Mouse (Mus musculus) G1E-ER4 (cell line): ENCODE measurements around the gene Padi2. TPM values are rescaled to one million over a fixed set of nuclear protein-coding genes. Genes with fewer than 3 reads are reported as not detected.

ENCODE experiments used
- GATA1 ChIP-seq: IDR thresholded peaks from one replicate; pipeline ENCODE4 v1.8.0; 2012; ENCODE audit warnings: low read length, inconsistent platforms
- polyA plus RNA-seq: library from polyadenylated mRNA; stranded (reverse); fragments of >175 nt; gene quantifications from 2 replicates; pipeline ENCODE4 v1.2.3, GENCODE M21; 2012

Padi2 gene
- polyA plus RNA-seq, 1 experiment, result not detected

DNA sequence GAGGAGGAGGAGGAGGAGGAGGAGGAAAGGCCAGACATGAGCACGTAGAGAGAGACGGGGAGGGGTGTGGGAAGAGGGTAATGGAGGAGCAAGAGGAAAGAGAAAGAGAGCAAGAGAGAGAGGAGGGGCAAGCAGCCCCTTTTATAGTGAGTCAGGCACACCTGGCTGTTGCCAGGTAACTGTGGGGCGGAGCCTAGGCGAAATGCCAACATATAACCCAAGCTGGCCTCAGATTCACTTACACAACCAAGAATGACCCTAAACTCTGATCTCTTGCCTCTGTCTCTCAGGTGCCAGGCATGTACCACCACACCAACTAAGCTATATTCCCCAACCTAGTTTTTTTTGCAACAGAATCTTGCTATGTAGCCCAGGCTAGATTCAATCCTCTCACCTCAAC, 76.7 kb downstream of the Padi2 start:
- no peak for TF ChIP-seq GATA1

DNA sequence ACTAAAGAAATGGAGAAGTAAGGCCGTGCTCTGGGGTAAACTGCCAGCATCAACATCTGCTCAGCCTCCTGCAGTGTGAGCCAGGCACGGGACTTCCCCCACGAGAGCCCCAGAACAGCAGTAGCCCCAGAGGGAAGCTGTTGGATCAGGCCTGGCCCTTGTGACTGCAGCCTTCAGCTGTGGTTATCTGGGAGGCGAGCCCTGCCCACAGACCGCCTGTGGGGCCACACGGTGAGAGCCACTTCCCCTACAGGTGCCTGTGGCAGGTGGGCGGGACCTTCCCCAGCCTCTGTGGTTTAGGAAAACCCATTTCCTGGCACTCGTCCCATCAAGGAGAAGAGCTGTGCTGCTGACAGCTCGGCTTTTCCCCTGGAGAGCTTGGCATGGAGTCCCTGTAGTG, 77.3 kb downstream of the Padi2 start:
- TF ChIP-seq GATA1, result no peak

DNA sequence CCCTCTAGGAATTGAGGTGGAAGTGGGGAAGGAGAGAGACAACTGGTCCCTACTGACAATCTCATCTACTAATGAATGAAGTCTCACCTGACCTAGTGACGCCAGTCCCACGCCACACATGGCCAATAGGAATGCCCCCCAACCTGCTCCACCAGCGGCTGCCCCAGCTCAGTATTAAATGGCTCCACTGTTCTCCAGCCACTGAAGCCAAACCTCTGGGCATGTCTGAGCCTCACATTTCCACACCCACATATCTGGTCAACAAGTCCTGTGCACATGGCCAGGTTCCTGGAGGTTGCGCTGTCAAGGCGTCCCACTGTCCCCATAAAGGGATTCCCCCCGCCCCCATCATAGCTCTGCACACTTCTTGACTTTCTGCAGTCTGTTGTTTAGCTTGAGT, 78.4 kb downstream of the Padi2 start:
- no peak for TF ChIP-seq GATA1

DNA sequence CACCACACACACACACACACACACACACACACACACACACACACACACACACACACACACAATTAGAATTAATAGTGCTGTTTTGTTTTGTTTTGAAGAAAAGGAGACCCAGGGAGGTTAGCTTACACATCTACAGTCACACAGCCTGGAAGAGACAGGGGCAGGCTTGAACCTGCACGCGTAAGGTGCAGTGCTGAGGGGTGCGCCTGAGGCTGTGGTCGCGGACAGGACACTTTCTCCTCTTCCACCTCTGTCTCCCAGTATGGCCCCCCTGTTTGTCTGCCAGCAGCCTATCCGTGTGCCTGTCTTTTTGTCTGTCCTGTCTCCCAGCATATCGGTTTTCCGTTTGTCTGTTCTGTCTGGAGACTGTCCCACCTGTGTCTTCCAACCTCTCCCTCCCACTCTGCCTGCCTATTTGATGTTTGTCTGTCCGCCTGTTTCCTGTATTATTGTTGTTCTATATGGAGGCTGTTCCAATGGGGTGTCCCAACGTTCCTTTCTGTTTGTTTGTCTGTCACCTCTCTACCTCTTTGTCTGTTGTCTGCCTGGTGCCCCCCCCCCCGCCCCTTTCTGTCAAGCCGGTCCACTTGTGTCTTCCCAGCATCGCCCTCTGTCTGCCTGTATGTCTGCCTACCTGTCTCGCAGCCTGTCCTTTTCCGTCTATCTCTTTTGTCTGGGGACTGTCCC, 80.0 kb downstream of the Padi2 start:
- no peak for TF ChIP-seq GATA1

DNA sequence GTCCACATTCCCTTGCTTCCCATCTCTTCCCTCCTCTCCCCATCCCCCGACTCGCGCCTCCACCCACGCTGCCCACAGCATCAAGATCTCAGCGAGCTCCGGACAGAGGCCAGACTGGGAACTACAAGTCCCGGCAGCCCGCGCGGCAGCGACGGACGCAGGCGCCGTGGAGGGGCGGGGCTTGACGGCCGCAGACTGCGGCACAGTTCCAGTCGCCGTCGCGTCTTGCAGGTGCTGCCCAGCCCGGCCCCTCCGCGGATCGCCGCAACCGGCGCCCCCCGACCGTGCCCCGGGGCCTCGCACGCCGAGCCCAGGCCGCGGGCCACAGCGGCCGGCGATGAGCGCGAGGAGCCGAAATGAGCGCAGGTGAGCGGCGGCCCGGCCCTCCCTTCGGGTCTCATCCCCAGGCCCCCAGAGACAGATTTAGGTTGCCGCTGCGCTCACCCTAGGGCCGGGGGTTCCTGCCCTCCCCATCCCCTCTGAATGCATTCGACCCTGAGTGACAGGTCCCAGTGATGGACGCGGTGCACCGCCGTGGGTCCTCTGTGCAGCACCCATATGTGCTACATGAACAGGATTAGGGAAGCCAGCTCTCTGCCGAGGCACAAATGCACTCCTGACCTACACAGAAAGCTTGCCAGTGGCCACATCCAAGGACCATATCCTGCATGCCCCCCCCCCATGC, 80.7 kb downstream of the Padi2 start, which contains the start of gene Atp13a2:
Gene Atp13a2 (plus strand): TSS at position 163 of the 685 bp plus-strand sequence.
- TF ChIP-seq GATA1, result no peak

DNA sequence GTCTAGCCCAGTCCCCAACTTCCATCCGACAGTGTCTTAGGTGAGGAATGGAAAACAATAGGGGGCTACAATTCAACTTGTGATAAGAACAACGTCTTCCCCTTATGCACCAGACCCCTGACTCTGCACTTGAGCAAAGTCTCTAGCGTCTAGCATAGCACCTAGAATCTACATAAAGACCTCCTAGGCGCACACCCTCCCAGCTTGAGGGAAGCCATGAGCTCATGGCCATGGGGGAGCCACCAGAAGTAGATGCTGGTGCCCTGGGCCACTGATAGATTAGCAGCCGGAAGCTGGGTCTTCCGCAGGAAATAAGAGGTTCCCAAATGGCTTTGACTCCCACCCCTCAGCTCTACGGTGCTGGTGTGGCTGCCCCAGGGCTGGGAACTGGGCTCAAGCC, 81.3 kb downstream of the Padi2 start:
- TF ChIP-seq GATA1, result no peak

DNA sequence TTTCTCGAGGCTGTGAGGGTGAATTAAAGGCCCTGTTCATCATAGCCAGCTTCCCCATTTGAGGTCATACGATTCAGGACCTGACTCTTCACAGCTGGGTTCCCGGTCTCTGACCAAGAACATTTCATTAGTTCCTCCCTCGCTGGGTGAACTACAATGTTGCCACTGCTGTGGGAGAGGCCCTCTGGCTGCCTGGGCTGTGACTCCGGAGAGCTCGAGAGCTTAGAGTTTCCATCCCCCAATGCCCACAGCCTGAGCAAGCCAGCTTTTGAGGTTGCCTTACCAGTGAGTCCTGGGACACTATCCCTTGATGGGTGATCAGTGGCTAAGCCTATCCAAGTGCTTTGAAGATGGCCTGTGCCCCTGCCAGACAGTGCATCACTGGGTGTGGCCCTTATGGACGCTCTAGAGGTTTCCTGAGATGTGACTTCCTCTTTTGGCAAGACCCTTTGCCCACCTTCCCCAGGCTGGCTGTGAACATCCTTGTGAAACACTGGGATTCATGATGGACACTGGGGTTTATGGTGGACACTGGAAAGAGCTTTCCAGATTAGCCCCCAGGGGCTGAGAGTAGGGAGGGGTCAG, 82.7 kb downstream of the Padi2 start:
- no peak for TF ChIP-seq GATA1

DNA sequence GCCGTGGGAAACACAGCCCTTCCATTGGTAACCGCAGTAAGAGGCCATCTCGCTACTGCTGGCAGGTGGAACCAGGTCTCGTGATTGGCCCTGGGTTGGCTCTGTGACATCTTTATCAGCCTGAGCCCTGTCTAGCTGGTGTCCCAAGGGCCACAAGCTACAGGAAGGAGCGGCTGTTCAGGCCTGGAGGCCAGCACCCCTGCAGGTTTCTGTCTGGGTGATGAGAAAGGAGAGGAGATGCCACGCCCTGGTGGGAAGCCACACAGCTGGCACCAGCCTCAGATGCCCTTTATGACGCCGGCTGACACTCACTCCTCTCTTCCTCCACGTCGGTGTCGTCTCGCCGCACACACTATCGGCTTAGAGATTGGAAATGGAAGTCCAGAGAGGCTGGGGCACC, 83.3 kb downstream of the Padi2 start:
- no peak for TF ChIP-seq GATA1

DNA sequence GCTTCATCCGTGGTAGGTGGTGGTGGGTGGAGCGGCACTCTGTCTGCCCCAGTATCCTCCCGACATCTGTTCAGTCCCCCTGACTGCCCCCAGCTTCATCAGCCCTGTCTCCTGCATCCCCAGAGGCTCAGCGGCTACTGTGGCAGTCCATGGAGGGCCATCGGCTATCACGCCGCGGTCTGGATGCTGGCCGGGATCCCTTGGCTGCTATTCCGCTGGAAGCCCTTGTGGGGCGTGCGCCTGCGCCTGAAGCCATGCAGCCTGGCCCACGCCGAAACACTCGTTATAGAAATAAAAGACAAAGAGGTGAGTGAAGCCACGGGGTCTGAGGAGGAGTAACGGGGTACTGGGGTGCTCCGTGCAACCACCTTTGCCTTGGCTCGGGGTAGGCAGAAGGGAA, 86.1 kb downstream of the Padi2 start:
- no peak for TF ChIP-seq GATA1

DNA sequence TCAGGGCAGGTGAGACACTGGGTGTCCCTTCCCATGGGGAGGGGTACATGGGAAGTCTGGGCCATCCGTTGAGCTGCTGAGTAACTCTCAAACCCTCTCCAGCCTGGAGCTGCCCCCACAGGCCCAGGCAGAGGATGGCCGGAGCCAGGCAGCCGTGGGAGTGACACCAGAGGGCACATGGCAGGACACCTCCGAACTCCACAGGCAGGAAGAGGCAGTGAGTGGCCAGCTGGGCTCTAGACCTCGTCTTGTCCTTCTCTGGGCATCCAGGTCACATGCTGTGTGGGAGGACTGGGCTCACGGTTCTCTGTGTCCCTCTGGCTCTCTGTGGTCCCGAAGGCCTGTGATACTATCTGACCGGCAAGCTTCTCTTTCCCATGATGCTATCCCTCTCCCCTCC, 87.7 kb downstream of the Padi2 start:
- TF ChIP-seq GATA1, result no peak

DNA sequence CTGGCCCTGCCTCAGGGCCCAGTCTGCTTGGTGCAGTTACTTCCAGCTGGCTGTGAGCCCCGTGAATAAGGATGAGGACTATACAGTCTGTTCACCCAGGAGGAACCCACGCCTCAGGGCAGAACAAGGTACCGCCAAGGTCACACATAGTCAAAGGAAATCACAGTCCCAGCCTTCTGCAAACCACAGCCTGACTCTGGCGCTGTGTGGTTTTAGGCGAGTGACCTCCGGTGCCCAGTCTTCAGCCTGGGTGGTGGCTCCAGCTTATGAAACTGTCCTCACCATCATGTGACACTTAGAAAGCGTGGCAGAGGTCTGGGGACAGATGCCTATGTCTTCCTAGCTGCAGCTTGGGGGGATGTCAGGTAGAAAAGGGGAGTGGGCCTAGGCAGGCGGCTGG, 89.7 kb downstream of the Padi2 start:
- TF ChIP-seq GATA1, result no peak

DNA sequence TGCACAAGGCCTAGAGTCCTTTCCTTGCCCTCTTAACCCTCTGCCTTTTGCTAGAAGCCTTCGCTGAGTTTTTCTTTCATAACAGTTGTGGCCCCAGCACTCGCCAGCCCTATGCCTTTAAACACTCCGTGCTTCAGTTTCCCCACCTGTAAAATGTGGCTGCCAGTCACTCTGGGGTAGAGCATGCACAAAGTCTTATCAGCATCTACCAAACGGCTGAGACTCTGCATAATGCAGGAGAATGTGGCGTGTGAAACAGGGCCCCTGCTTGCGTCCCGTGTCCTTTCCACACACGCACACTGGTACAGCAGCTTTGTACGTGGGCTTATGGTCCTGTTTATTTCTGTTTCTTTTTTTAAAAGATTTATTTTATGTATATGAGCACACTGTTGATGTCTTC, 90.7 kb downstream of the Padi2 start:
- TF ChIP-seq GATA1, result no peak

Other genes starting within 250 kb of the Padi2 start
- gene Arhgef10l, start 240.3 kb upstream of the Padi2 start, polyA plus RNA-seq, result 0.02 TPM in 1 of 2 replicates, not detected in the other
- gene Rcc2, start 205.8 kb upstream of the Padi2 start, polyA plus RNA-seq, result 420 and 547 TPM in 2 replicates
- not detected in 2 replicates for gene Padi6, start 163.7 kb upstream of the Padi2 start, polyA plus RNA-seq
- not detected in 2 replicates for gene Padi4, start 132.1 kb upstream of the Padi2 start, polyA plus RNA-seq
- 3.2 and 3.4 TPM in 2 replicates for gene Padi3, start 95.7 kb upstream of the Padi2 start, polyA plus RNA-seq
- 0.05 TPM in 1 of 2 replicates, not detected in the other for gene Padi1, start 60.6 kb upstream of the Padi2 start, polyA plus RNA-seq
- 113 and 184 TPM in 2 replicates for gene Sdhb, start 54.9 kb downstream of the Padi2 start, polyA plus RNA-seq
- gene Atp13a2, start 80.5 kb downstream of the Padi2 start, polyA plus RNA-seq, result 94.6 and 123 TPM in 2 replicates
- not detected in 2 replicates for gene Mfap2, start 104.1 kb downstream of the Padi2 start, polyA plus RNA-seq
- gene Crocc, start 154.2 kb downstream of the Padi2 start, polyA plus RNA-seq, result 1.6 and 2.6 TPM in 2 replicates
- gene Necap2, start 172.0 kb downstream of the Padi2 start, polyA plus RNA-seq, result 130 and 158 TPM in 2 replicates
- not detected in 2 replicates for gene Spata21, start 182.0 kb downstream of the Padi2 start, polyA plus RNA-seq
- 134 and 153 TPM in 2 replicates for gene Szrd1, start 233.4 kb downstream of the Padi2 start, polyA plus RNA-seq
- gene Fbxo42, start 241.6 kb downstream of the Padi2 start, polyA plus RNA-seq, result 14.9 and 15.3 TPM in 2 replicates